Mouse (Mus musculus): ENCODE results near the gene St3gal3. TPM values are rescaled to one million over a fixed set of nuclear protein-coding genes. Genes with fewer than 3 reads are reported as not detected.

Gene St3gal3
- polyA plus RNA-seq, 1 experiment from 2014 or later, result 27.4 TPM

DNA sequence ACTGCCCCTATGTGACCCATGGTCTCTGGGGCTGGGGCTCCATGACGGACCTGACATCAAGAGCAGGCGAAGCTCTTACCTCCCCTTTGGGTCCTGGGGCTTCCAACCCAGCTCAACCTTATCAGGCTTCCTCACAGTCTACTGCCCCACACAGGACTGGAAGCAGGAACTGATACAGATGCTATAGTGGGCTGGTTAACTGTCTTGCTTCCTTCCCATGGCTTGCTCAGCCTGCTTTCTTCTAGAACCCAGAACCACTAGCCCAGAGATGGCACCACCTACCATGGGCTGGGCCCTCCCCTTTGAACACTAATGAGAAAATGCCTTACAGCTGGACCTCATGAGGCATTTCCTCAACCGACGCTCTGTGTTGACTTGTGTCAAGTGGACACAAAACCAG lies 217.3 kb downstream of the St3gal3 start:
- no peak for ATAC-seq
- POLR2A ChIA-PET, result no interaction called here
- TF ChIP-seq CTCF (IDR thresholded peaks at IDR 0.05), result no peak
- CTCF ChIA-PET, result interaction anchor here (1.0 to 1.8 kb wide), 2 partner anchors 11 to 166 kb away, joined by 3 to 6 read pairs; partner anchors contain the start of gene Artn
- H3K27me3 ChIP-seq, result no peaks in the 10 kb centered on the region
- no peak for DNase-seq (ENCODE audit: low read depth, low spot score)
- in situ Hi-C loops (cut with MboI; ENCODE audit: low pct_unique_long_range_greater_than_20kb), result no loop called here

DNA sequence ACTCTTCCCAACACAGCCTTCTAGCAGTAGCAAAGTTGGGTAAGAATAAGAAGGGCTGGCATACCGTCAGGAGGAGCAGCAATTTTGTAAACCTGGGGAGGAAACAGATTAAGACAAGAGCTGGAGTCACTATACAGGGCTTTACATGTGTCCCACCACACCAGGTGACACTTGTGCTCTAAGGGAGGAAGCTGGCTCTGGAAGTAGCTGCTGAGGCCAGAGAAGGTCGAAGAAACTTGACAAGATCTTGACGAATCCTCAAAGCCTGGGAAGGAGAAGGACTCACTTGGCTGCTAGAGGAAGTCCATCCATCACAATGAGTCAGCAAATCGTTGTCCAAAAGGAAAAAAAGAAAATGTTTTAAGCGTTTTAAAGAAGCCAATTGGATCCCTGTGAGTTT lies 218.3 kb downstream of the St3gal3 start:
- ChIA-PET CTCF (interaction anchor here (1.0 to 1.2 kb wide), 2 partner anchors 11 to 57 kb away, joined by 3 to 5 read pairs; no protein-coding TSS in a partner anchor), POLR2A (interaction anchor here (0.7 kb wide), 1 partner anchor 12 kb away, joined by 3 read pairs; the partner anchor contains the start of gene Artn)
- DNase-seq (ENCODE audit: low read depth, low spot score), result no peak
- H3K27me3 ChIP-seq, result no peaks in the 10 kb centered on the region
- in situ Hi-C loops (cut with MboI; ENCODE audit: low pct_unique_long_range_greater_than_20kb), result no loop called here
- ATAC-seq, result no peak
- TF ChIP-seq CTCF (IDR thresholded peaks at IDR 0.05), result no peak

DNA sequence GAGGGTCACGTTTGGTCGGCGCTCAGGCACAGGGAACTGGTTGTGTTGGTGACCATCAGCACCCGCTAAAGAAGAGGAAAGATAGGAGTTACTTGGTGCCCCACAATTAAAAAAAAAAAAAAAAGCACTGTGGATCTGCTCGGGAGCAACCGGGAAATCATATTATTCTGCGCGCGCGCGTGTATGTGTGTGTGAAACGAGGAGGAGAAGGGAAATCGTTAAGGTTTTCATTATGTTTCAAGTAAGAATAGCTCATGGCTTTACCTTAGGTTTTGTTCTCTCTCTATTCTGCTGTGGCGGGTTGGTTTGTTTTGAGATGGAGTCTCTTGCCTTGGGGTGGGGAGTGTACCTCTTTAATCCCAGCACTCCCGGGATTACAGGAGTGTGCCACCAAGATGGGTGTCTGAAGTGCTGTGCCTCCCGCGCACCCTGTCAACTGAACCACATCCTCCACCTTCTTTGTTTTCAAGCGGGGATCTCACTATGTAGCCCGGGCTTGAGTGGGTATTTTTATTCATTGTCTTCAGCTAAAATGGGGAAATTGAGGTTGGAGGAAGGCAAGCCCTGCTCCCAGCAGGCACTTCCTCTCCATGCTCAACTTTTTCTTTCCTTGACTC lies 219.1 kb downstream of the St3gal3 start:
- ATAC-seq, result no peak
- in situ Hi-C loops (cut with MboI; ENCODE audit: low pct_unique_long_range_greater_than_20kb), result no loop called here
- ChIA-PET CTCF (interaction anchor here (1.0 to 1.2 kb wide), 2 partner anchors 12 to 56 kb away, joined by 3 to 5 read pairs; no protein-coding TSS in a partner anchor), POLR2A (interaction anchor here (0.7 kb wide), 1 partner anchor 215 kb away, joined by 8 read pairs; no protein-coding TSS in a partner anchor)
- no peaks in the 10 kb centered on the region for H3K27me3 ChIP-seq
- DNase-seq (ENCODE audit: low read depth, low spot score), result no peak
- TF ChIP-seq CTCF (IDR thresholded peaks at IDR 0.05), result no peak

DNA sequence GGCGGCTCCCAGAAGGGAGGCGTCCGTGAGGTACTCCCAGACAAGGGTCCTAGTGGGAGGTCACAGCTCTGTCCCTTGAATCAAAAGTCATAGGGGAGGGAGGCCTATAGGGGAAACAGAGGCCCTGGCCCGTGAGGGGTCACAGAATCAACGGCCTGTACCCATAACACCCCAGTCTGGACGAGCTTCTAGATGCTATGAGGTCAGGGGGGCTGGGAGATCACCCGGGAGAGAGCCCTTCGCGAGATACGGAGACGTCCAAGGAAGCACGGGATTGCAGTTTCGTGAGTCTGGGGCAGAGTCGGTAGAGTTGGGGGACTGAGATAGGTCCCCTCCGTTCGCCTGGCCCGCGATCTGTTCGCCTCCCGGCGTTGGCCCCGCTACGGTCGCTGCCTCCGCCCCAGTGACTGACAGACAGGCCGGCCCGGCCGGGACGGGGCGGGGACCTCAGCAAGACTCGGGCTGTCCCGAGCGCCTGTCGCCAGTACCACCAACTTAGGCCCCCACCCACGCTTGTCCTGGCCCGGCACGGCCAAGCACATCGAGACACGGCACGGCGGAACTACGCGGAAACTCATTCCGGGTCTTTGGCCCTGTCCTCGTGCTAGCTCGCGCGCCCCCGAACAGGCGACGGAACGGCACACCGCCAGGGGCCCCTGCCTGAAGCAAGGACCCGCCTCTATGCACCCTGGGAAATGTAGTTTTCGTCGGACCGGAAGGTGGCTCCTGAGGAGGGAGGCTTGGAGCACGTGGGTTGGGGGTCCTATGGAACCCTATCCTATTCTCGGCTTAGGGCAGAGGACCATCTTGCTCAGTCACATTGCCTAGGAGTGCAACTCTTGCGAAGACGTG lies 219.9 kb downstream of the St3gal3 start, which contains the start of gene Ipo13:
TSS of gene Ipo13 (minus strand) at position 409 of the 852 bp plus-strand sequence.
- POLR2A ChIA-PET, result interaction anchor here (1.0 kb wide), 2 partner anchors 9 to 102 kb away, joined by 3 read pairs; no protein-coding TSS in a partner anchor
- ATAC-seq, result peak; percentile 74
- no peak for TF ChIP-seq CTCF (IDR thresholded peaks at IDR 0.05)
- CTCF ChIA-PET, result no interaction called here
- H3K27me3 ChIP-seq, result no peaks in the 10 kb centered on the region
- in situ Hi-C loops (cut with MboI; ENCODE audit: low pct_unique_long_range_greater_than_20kb), result no loop called here
- peak; percentile 41 for DNase-seq (ENCODE audit: low read depth, low spot score)

DNA sequence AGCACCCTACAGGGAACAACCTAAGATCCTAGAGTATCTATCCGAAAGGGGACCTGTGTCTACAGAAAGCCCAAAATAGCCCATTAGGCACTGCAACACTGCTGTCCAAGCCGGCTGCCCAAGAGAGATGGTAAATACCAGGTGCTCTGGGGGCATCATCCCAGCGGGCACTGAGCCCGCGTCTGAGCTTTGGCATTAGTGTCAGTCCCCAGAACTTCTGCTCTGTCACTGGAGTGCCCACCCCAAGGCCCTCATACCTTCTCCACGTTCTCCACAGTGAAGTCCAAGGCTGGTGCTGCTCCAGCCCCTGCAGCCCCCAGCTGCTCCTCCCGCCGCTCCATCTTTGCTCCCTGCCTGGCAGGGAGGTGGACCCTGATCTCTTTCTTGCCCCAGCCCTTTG lies 220.7 kb downstream of the St3gal3 start:
- no peak for ATAC-seq
- DNase-seq (ENCODE audit: low read depth, low spot score), result no peak
- ChIA-PET CTCF (no interaction called here), POLR2A (interaction anchor here (0.7 to 1.0 kb wide), 4 partner anchors 8 to 103 kb away, joined by 3 to 9 read pairs (median 6); no protein-coding TSS in a partner anchor)
- H3K27me3 ChIP-seq, result no peaks in the 10 kb centered on the region
- in situ Hi-C loops (cut with MboI; ENCODE audit: low pct_unique_long_range_greater_than_20kb), result no loop called here
- TF ChIP-seq CTCF (IDR thresholded peaks at IDR 0.05), result no peak

DNA sequence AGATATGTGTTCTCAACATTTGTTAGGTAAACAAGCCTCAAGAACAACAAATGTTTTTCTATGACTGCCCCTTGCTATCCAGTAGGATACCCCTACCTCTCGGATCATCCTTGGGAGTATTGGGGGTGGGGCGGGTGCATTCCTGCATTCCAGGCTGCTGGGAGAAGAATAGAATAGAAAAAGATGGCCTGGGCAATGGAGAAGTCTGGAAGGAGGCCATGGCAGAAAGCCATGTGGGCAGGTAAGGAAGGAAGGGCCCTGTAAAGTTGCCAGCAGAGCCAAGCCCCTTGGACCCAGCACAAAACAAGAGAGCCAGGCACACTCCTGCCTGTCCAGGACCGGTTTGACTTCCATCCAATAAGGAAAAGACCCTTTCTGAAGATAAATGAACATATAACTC lies 221.3 kb downstream of the St3gal3 start:
- no peak for ATAC-seq
- no peak for DNase-seq (ENCODE audit: low read depth, low spot score)
- CTCF ChIA-PET, result interaction anchor here (1.3 kb wide), 1 partner anchor 14 kb away, joined by 4 read pairs; no protein-coding TSS in a partner anchor
- POLR2A ChIA-PET, result interaction anchor here (0.7 to 0.8 kb wide), 2 partner anchors 21 to 22 kb away, joined by 9 read pairs; no protein-coding TSS in a partner anchor
- in situ Hi-C loops (cut with MboI; ENCODE audit: low pct_unique_long_range_greater_than_20kb), result no loop called here
- no peak for TF ChIP-seq CTCF (IDR thresholded peaks at IDR 0.05)
- H3K27me3 ChIP-seq, result no peaks in the 10 kb centered on the region

DNA sequence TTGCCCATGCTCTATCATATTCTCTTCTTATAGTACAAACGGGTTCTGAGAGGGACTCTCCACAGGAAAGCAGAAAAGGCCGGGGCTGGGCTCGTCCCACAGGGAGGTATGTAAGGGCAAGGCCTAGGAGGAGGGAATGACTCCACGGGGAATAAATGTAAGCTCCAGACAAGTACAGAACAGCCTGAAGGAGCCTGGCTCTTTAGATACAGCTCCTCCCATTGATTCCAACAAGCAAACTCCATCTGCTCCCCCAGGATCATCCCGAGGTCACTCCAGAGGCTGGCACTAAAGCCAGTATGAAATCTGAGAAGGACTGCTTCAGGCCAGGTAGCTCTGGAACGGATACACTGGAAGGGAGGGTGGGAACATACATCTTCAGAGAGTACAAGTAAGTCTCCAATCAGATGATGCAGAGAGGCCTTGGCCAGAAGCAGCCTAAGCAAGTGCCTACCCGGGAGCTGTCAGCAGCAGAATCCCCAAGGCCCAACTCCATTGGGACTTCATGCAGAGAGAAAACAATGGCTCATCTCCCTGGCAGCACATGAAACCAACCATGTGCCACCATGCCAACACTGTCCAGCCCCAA lies 221.9 kb downstream of the St3gal3 start:
- POLR2A ChIA-PET, result interaction anchor here (0.8 to 1.2 kb wide), 3 partner anchors 15 to 171 kb away, joined by 3 to 9 read pairs (median 4); no protein-coding TSS in a partner anchor
- DNase-seq (ENCODE audit: low read depth, low spot score) (no peak), ATAC-seq (peak; percentile 8)
- TF ChIP-seq CTCF (IDR thresholded peaks at IDR 0.05), result no peak
- in situ Hi-C loops (cut with MboI; ENCODE audit: low pct_unique_long_range_greater_than_20kb), result no loop called here
- no peaks in the 10 kb centered on the region for H3K27me3 ChIP-seq
- CTCF ChIA-PET, result interaction anchor here (1.0 to 1.3 kb wide), 2 partner anchors 15 to 22 kb away, joined by 3 to 4 read pairs; no protein-coding TSS in a partner anchor

DNA sequence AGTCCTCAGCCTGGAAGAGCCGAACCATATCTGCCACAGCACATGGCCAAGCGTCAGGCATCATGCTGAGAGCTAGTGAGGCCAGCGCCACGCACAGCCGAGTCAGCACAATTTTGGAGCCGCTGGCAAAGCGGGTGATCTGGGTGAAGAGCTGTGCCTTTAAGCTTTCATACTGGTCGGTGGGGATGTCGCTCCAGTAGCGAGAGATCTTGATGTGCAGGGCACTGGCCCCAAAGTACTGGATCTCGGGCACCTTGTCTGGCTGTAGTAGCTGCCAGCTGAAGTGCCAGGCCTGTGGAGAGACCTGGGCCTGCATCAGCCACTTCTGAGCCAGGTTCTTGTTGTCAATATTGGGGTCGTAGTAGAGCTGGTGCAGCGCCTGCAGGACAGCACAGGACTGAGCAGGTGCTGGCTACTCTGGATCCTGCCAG lies 222.6 kb downstream of the St3gal3 start:
- H3K27me3 ChIP-seq, result no peaks in the 10 kb centered on the region
- in situ Hi-C loops (cut with MboI; ENCODE audit: low pct_unique_long_range_greater_than_20kb), result no loop called here
- ChIA-PET CTCF (interaction anchor here (1.0 to 1.3 kb wide), 2 partner anchors 16 to 21 kb away, joined by 3 to 4 read pairs; no protein-coding TSS in a partner anchor), POLR2A (interaction anchor here (1.0 to 1.2 kb wide), 2 partner anchors 15 to 172 kb away, joined by 3 to 4 read pairs; no protein-coding TSS in a partner anchor)
- DNase-seq (ENCODE audit: low read depth, low spot score), result no peak
- no peak for ATAC-seq
- TF ChIP-seq CTCF (IDR thresholded peaks at IDR 0.05), result no peak

DNA sequence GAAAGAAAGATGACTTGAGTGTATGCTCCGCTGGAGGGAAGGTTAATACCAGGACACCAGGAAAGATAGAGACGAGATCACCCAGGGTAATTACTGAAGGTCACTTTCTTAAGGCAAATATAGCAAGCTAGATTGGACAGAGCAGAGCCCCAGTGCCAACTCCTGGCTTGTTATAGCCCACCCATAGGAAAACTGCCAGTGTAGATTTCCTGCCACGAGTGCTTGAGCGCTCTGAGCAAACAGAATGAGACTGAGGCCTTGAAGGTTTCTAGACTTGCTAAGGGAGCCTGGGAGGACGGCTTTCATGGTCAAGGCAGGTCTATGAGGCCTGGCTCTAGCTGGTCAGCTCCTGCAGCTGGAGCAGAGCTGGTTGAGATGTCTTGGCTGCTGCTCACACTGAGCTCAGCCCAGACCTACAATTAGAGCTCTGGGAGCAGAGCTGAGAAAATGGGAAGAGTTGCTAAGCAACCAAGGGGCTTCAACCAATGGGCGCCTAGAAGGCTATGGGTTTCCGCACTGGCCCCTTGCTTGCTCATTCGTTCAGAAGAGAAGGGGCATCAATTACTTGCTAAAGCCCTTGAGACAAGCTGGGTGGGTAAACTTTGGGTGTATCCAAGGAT lies 225.8 kb downstream of the St3gal3 start:
- CTCF ChIA-PET, result interaction anchor here (0.9 to 1.9 kb wide), 2 partner anchors 11 to 19 kb away, joined by 3 to 6 read pairs; no protein-coding TSS in a partner anchor
- POLR2A ChIA-PET, result no interaction called here
- H3K27me3 ChIP-seq, result no peaks in the 10 kb centered on the region
- no peak for DNase-seq (ENCODE audit: low read depth, low spot score)
- no peak for TF ChIP-seq CTCF (IDR thresholded peaks at IDR 0.05)
- ATAC-seq, result no peak
- in situ Hi-C loops (cut with MboI; ENCODE audit: low pct_unique_long_range_greater_than_20kb), result no loop called here

Data from Patski (cell line).